Mouse (Mus musculus) neural tube, embryonic 12.5 days (tissue): ENCODE data around the gene Filip1l. TPM values are rescaled to one million over a fixed set of nuclear protein-coding genes. Genes with fewer than 3 reads are reported as not detected.

Source experiments
- ATAC-seq: fragments of 200-750 bp; cut with Nextera tagmentation; 2 replicates; pipeline ENCODE4 v1.8.0; 2017; ENCODE audit warnings: low read depth, mild to moderate bottlenecking, moderate TSS enrichment, moderate library complexity; ENCODE audit not compliant: low FRiP score
- H3K27ac ChIP-seq: fragments of 300-500 bp; sonication (generic); 2 replicates; pipeline ENCODE4 v1.5.1; 2016
- H3K27me3 ChIP-seq: fragments of 300-500 bp; sonication (generic); replicated peaks from 2 replicates; pipeline ENCODE4 v1.6.1; 2016; ENCODE audit warnings: mild to moderate bottlenecking
- H3K36me3 ChIP-seq: fragments of 300-500 bp; sonication (generic); 2 replicates; pipeline ENCODE4 v1.6.1; 2016; ENCODE audit warnings: mild to moderate bottlenecking
- H3K4me1 ChIP-seq: fragments of 300-500 bp; sonication (generic); 2 replicates; pipeline ENCODE4 v1.6.1; 2016
- H3K4me2 ChIP-seq: fragments of 300-500 bp; sonication (generic); replicated peaks from 2 replicates; pipeline ENCODE4 v1.6.1; 2016; ENCODE audit warnings: mild to moderate bottlenecking
- H3K4me3 ChIP-seq: fragments of 300-500 bp; sonication (generic); 2 replicates; pipeline ENCODE4 v1.5.1; 2016
- H3K9ac ChIP-seq: fragments of 300-500 bp; sonication (generic); 2 replicates; pipeline ENCODE4 v1.6.1; 2016; ENCODE audit warnings: mild to moderate bottlenecking
- H3K9me3 ChIP-seq: fragments of 300-500 bp; sonication (generic); 2 replicates; pipeline ENCODE4 v1.6.1; 2016; ENCODE audit warnings: mild to moderate bottlenecking
- WGBS: fragments of 180-500 bp; shearing (Covaris S2); methylation state at CpG from one replicate; pipeline ENCODE4 v1.1.7; 2016; 5-methylcytosine and 5-hydroxymethylcytosine counted together
- polyA plus RNA-seq: library from polyadenylated mRNA; unstranded; fragments of >200 nt; fragmentation: Nextera tagmentation; extraction: Ambion mirVana; gene quantifications from 2 replicates; pipeline ENCODE4 v1.2.1, GENCODE M21; 2016

Filip1l gene
- polyA plus RNA-seq, 1 experiment from 2014 or later = 8.5 TPM

- 14% methylated on average over 2 of the region's 2 CpGs for WGBS
- ATAC-seq = no peak
- no peak overlapping the region for H3K27ac ChIP-seq
- H3K4me2 ChIP-seq = no peak overlapping the region
- no peak overlapping the region for H3K4me3 ChIP-seq
- H3K9ac ChIP-seq = no peak overlapping the region
- H3K36me3 ChIP-seq = no peaks in the 10 kb centered on the region
- no peaks in the 10 kb centered on the region for H3K4me1 ChIP-seq
- H3K27me3 ChIP-seq = no peaks in the 10 kb centered on the region
- H3K9me3 ChIP-seq = no peaks in the 10 kb centered on the region
Measured at GRCm38 (mm10) chr16:57502230-57502629, 149.3 kb downstream of the Filip1l start.

DNA sequence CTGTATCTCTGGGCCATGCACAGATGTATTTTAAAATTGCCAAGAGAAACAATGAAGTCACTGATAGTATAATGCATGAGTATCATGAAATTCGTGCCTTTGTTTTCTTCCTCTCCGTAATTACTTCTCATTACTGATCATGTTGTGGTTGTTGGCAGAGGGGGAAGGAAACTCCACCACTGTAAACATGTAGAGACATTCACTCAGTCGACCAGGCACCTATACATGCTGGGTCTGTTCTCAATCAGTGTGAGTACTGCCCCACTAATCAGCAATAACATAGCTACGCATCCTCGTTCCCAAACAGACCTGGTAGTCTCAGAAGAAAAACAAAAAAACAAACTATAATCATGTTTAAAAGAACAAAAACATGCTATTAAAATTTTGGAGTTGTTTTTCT, 149.9 kb downstream of the Filip1l start:
- Histone ChIP-seq H3K9ac (no peak overlapping the region), H3K4me3 (no peak overlapping the region), H3K4me1 (no peaks in the 10 kb centered on the region), H3K27ac (no peak overlapping the region), H3K36me3 (no peaks in the 10 kb centered on the region), H3K9me3 (no peaks in the 10 kb centered on the region), H3K4me2 (no peak overlapping the region), H3K27me3 (no peaks in the 10 kb centered on the region)
- 75% methylated on average over 5 of the region's 5 CpGs for WGBS
- no peak for ATAC-seq

GRCm38 (mm10) chr16:57504728-57505127, 151.8 kb downstream of the Filip1l start:
- no peak overlapping the region for H3K4me2 ChIP-seq
- no peak overlapping the region for H3K4me3 ChIP-seq
- no peaks in the 10 kb centered on the region for H3K9me3 ChIP-seq
- 96% methylated on average over 4 of the region's 4 CpGs for WGBS
- H3K36me3 ChIP-seq = no peaks in the 10 kb centered on the region
- no peak overlapping the region for H3K27ac ChIP-seq
- no peak overlapping the region for H3K9ac ChIP-seq
- no peaks in the 10 kb centered on the region for H3K4me1 ChIP-seq
- H3K27me3 ChIP-seq = no peaks in the 10 kb centered on the region
- ATAC-seq = no peak

DNA sequence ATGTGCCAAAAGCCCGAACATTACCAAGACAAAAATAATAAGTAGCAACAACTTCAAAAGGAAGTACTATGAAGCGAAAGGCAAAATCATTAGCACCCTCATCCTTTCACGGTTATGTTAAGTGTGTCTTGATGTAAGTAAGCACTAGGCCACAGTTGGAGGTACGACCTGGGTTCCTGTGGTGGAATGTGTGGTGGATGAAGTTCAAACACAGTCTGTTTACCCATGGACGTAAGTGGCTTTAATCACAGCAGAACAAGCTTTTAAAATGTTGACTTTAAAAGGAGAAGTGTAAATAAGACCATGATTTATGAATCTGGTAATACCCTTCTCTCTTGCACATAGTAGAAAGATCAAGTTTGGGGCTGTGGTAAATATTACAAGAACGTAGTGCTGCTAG, 153.2 kb downstream of the Filip1l start:
- no peak for ATAC-seq
- Histone ChIP-seq H3K4me2 (no peak overlapping the region), H3K36me3 (no peaks in the 10 kb centered on the region), H3K27me3 (no peaks in the 10 kb centered on the region), H3K27ac (no peak overlapping the region), H3K4me3 (no peak overlapping the region), H3K9me3 (no peaks in the 10 kb centered on the region), H3K4me1 (no peaks in the 10 kb centered on the region), H3K9ac (no peak overlapping the region)
- WGBS = 76% methylated on average over 6 of the region's 6 CpGs

DNA sequence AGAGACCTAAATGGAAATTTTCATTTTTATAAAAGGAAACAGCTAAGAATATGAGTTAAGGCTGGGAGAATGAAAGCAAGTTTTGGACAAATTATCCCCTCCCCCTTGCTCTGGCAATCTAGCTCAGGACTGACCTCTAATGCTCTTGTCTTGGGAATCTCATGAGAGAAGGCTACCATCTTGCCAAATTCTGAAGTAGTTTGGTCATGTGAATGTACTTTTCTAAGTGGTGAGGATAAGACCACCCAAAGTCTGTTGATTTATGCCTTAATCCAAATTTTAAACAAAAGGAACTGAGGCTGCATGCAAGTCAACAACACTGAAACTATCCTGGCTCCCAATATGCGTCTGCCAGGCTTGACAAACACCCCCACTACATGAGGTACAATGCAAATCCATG, 155.5 kb downstream of the Filip1l start:
- no peaks in the 10 kb centered on the region for H3K4me1 ChIP-seq
- no peak overlapping the region for H3K4me2 ChIP-seq
- H3K9me3 ChIP-seq = no peaks in the 10 kb centered on the region
- no peak overlapping the region for H3K9ac ChIP-seq
- no peak overlapping the region for H3K4me3 ChIP-seq
- H3K27ac ChIP-seq = no peak overlapping the region
- ATAC-seq = no peak
- no peaks in the 10 kb centered on the region for H3K36me3 ChIP-seq
- no peaks in the 10 kb centered on the region for H3K27me3 ChIP-seq
- WGBS = 85% methylated on average over 1 of the region's 1 CpGs

- 74% methylated on average over 3 of the region's 3 CpGs for WGBS
- no peak overlapping the region for H3K9ac ChIP-seq
- H3K4me2 ChIP-seq = no peak overlapping the region
- no peak for ATAC-seq
- H3K27me3 ChIP-seq = no peaks in the 10 kb centered on the region
- no peak overlapping the region for H3K4me3 ChIP-seq
- H3K36me3 ChIP-seq = no peaks in the 10 kb centered on the region
- H3K4me1 ChIP-seq = no peaks in the 10 kb centered on the region
- H3K9me3 ChIP-seq = no peaks in the 10 kb centered on the region
- no peak overlapping the region for H3K27ac ChIP-seq
Measured at GRCm38 (mm10) chr16:57509099-57509498, 156.2 kb downstream of the Filip1l start.

DNA sequence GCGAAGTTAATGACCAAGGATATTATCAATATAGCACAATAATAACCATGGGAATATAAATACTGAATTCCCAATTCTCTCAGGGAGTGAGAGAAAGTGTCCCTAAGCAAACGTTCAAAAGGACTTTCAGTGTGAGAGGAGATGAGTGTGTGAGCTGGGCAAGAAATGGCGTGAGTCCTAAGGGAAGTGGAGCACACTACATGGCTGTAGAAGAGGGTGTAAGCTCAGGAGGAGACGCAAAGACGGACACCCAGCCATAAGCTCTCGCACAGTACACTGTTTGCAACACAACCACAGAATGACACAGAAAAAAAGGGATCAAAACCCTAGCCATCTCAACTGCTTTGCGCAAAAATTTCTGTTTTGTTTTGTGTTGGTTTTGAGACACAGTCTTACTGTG, 160.7 kb downstream of the Filip1l start:
- no peaks in the 10 kb centered on the region for H3K4me1 ChIP-seq
- 93% methylated on average over 7 of the region's 7 CpGs for WGBS
- no peak overlapping the region for H3K9ac ChIP-seq
- no peak overlapping the region for H3K4me3 ChIP-seq
- no peak overlapping the region for H3K27ac ChIP-seq
- H3K9me3 ChIP-seq = no peaks in the 10 kb centered on the region
- no peak for ATAC-seq
- H3K4me2 ChIP-seq = no peak overlapping the region
- H3K36me3 ChIP-seq = no peaks in the 10 kb centered on the region
- H3K27me3 ChIP-seq = no peaks in the 10 kb centered on the region

GRCm38 (mm10) chr16:57514371-57514770, 161.5 kb downstream of the Filip1l start:
- Histone ChIP-seq H3K9me3 (no peaks in the 10 kb centered on the region), H3K9ac (no peak overlapping the region), H3K4me1 (no peaks in the 10 kb centered on the region), H3K27ac (no peak overlapping the region), H3K4me3 (no peak overlapping the region), H3K4me2 (no peak overlapping the region), H3K36me3 (no peaks in the 10 kb centered on the region), H3K27me3 (no peaks in the 10 kb centered on the region)
- ATAC-seq = no peak
- 54% methylated on average over 4 of the region's 4 CpGs for WGBS

- no peaks in the 10 kb centered on the region for H3K27me3 ChIP-seq
- H3K36me3 ChIP-seq = no peaks in the 10 kb centered on the region
- H3K9ac ChIP-seq = no peak overlapping the region
- no peak overlapping the region for H3K4me2 ChIP-seq
- 88% methylated on average over 10 of the region's 10 CpGs for WGBS
- H3K27ac ChIP-seq = no peak overlapping the region
- no peaks in the 10 kb centered on the region for H3K4me1 ChIP-seq
- H3K4me3 ChIP-seq = no peak overlapping the region
- no peaks in the 10 kb centered on the region for H3K9me3 ChIP-seq
- ATAC-seq = no peak
Measured at GRCm38 (mm10) chr16:57515636-57516035, 162.7 kb downstream of the Filip1l start.

GRCm38 (mm10) chr16:57525046-57525445, 172.2 kb downstream of the Filip1l start:
- Histone ChIP-seq H3K9me3 (no peaks in the 10 kb centered on the region), H3K27me3 (no peaks in the 10 kb centered on the region), H3K9ac (no peak overlapping the region), H3K36me3 (no peaks in the 10 kb centered on the region), H3K4me1 (0 out of 2 replicates have a peak, but pooled peaks cover 3% of the 10 kb centered on the region), H3K4me2 (no peak overlapping the region), H3K4me3 (no peak overlapping the region), H3K27ac (no peak overlapping the region)
- ATAC-seq = no peak
- WGBS = 90% methylated on average over 5 of the region's 5 CpGs

- no peaks in the 10 kb centered on the region for H3K36me3 ChIP-seq
- no peak overlapping the region for H3K4me3 ChIP-seq
- no peak for ATAC-seq
- no peaks in the 10 kb centered on the region for H3K9me3 ChIP-seq
- H3K4me2 ChIP-seq = no peak overlapping the region
- no peak overlapping the region for H3K27ac ChIP-seq
- H3K27me3 ChIP-seq = no peaks in the 10 kb centered on the region
- H3K4me1 ChIP-seq = 0 out of 2 replicates have a peak, but pooled peaks cover 3% of the 10 kb centered on the region
- 78% methylated on average over 4 of the region's 4 CpGs for WGBS
- no peak overlapping the region for H3K9ac ChIP-seq
Measured at GRCm38 (mm10) chr16:57525476-57525875, 172.6 kb downstream of the Filip1l start.

GRCm38 (mm10) chr16:57526893-57527292, 174.0 kb downstream of the Filip1l start:
- Histone ChIP-seq H3K27me3 (no peaks in the 10 kb centered on the region), H3K4me3 (no peak overlapping the region), H3K27ac (no peak overlapping the region), H3K4me2 (no peak overlapping the region), H3K4me1 (0 out of 2 replicates have a peak, but pooled peaks cover 3% of the 10 kb centered on the region), H3K9ac (no peak overlapping the region), H3K36me3 (no peaks in the 10 kb centered on the region), H3K9me3 (no peaks in the 10 kb centered on the region)
- 94% methylated on average over 7 of the region's 7 CpGs for WGBS
- no peak for ATAC-seq

GRCm38 (mm10) chr16:57528457-57528856, 175.6 kb downstream of the Filip1l start:
- 76% methylated on average over 4 of the region's 4 CpGs for WGBS
- H3K27ac ChIP-seq = no peak overlapping the region
- peaks cover 6% of the 10 kb centered on the region; the same call in 1 of the 2 replicates for H3K4me1 ChIP-seq
- H3K36me3 ChIP-seq = no peaks in the 10 kb centered on the region
- no peak for ATAC-seq
- no peaks in the 10 kb centered on the region for H3K9me3 ChIP-seq
- no peak overlapping the region for H3K4me2 ChIP-seq
- H3K9ac ChIP-seq = no peak overlapping the region
- H3K27me3 ChIP-seq = no peaks in the 10 kb centered on the region
- no peak overlapping the region for H3K4me3 ChIP-seq
